Mouse (Mus musculus) layer of hippocampus, adult 8-10 months (tissue): ENCODE results near the gene Mdfic. TPM values are rescaled to one million over a fixed set of nuclear protein-coding genes. Genes with fewer than 3 reads are reported as not detected.

ENCODE experiments used
- DNase-seq, 2 experiments: peaks; one replicate each; pipeline ENCODE4 v3.0.0; 2022; ENCODE audit warnings: low spot score in 2 of 2
- total RNA-seq, 4 experiments: library from RNA; stranded (reverse); gene quantifications; 2 replicates each; pipeline ENCODE4 v1.2.4; 2022

Gene Mdfic
- total RNA-seq, 4 experiments from 2014 or later: 2.6 to 4.7 (median 4.2) TPM

- DNase-seq: no peak
These were observed 72.5 kb downstream of the Mdfic start for GRCm38 (mm10) chr6:15792680-15793601.

GRCm38 (mm10) chr6:15793602-15794345 is 73.3 kb downstream of the Mdfic start:
- DNase-seq: no peak

- no peak for DNase-seq
These were observed 74.3 kb downstream of the Mdfic start for GRCm38 (mm10) chr6:15794801-15795200.

- DNase-seq: no peak
These were observed 86.9 kb downstream of the Mdfic start for GRCm38 (mm10) chr6:15807382-15807781.

GRCm38 (mm10) chr6:15825236-15825635 is 104.8 kb downstream of the Mdfic start:
- DNase-seq: no peak

- no peak for DNase-seq
These were observed 109.4 kb downstream of the Mdfic start for GRCm38 (mm10) chr6:15829812-15830211.

- no peak for DNase-seq
These were observed 110.2 kb downstream of the Mdfic start for GRCm38 (mm10) chr6:15830651-15831050.

- no peak for DNase-seq
These were observed 117.2 kb downstream of the Mdfic start for GRCm38 (mm10) chr6:15837695-15838094.

GRCm38 (mm10) chr6:15839831-15840230 is 119.4 kb downstream of the Mdfic start:
- DNase-seq: no peak

GRCm38 (mm10) chr6:15840429-15840828 is 120.0 kb downstream of the Mdfic start:
- no peak for DNase-seq

- no peak for DNase-seq
These were observed 121.2 kb downstream of the Mdfic start for GRCm38 (mm10) chr6:15841476-15842209.

- DNase-seq: no peak
These were observed 122.8 kb downstream of the Mdfic start for GRCm38 (mm10) chr6:15843295-15843694.

GRCm38 (mm10) chr6:15845711-15846342 is 125.4 kb downstream of the Mdfic start:
- no peak for DNase-seq
